Mouse (Mus musculus) testis, adult 2 months (tissue): ENCODE data around the gene Dlg2. TPM values are rescaled to one million over a fixed set of nuclear protein-coding genes. Genes with fewer than 3 reads are reported as not detected.

Experiments used
- H3K27ac ChIP-seq: fragments of 200-500 bp; 2 replicates; pipeline ENCODE4 v1.5.1; 2012; ENCODE audit warnings: low read depth, low read length; ENCODE audit not compliant: control insufficient read depth, insufficient read depth
- H3K27me3 ChIP-seq: fragments of 200-500 bp; 2 replicates; pipeline ENCODE4 v1.6.1; 2012; ENCODE audit warnings: mild to moderate bottlenecking, low read length, moderate library complexity; ENCODE audit not compliant: control insufficient read depth, insufficient read depth
- H3K36me3 ChIP-seq: fragments of 200-500 bp; 2 replicates; pipeline ENCODE4 v1.6.1; 2012; ENCODE audit warnings: mild to moderate bottlenecking, low read length; ENCODE audit not compliant: control insufficient read depth, insufficient read depth
- H3K4me1 ChIP-seq: fragments of 200-500 bp; 2 replicates; pipeline ENCODE4 v1.6.1; 2012; ENCODE audit warnings: low read length; ENCODE audit not compliant: control insufficient read depth, insufficient read depth
- H3K4me3 ChIP-seq: fragments of 200-500 bp; 2 replicates; pipeline ENCODE4 v1.5.1; 2012; ENCODE audit warnings: low read depth, mild to moderate bottlenecking, low read length, moderate library complexity, mixed read lengths; ENCODE audit not compliant: control insufficient read depth
- CTCF ChIP-seq: fragments of 200-500 bp; IDR thresholded peaks from 2 replicates; pipeline ENCODE4 v1.5.1; 2012; ENCODE audit warnings: low read depth, mild to moderate bottlenecking, inconsistent platforms, low read length, moderate library complexity; ENCODE audit not compliant: control insufficient read depth, insufficient read depth, insufficient replicate concordance
- POLR2A ChIP-seq: fragments of 200-500 bp; IDR thresholded peaks from 2 replicates; pipeline ENCODE4 v1.6.1; 2012; ENCODE audit warnings: low read depth, mild to moderate bottlenecking, inconsistent platforms, low read length, moderate library complexity; ENCODE audit not compliant: control insufficient read depth
- polyA plus RNA-seq: library from polyadenylated mRNA; depleted of rRNA; stranded (reverse); fragments of >200 nt; gene quantifications from 2 replicates; pipeline ENCODE4 v1.2.3, GENCODE M21; 2012; rRNA removed

Dlg2 gene
- polyA plus RNA-seq: 13.3 and 14.1 TPM in 2 replicates

- Histone ChIP-seq H3K27ac (peak within 1 kb of the TSS; percentile 59), H3K36me3 (no peaks in the 10 kb centered on the region), H3K27me3 (no peaks in the 10 kb centered on the region), H3K4me3 (peak within 1 kb of the TSS; percentile 88), H3K4me1 (peaks cover 8% of the 10 kb centered on the region)
- no peak for TF ChIP-seq POLR2A
- no peak for TF ChIP-seq CTCF
Observed at GRCm38 (mm10) chr7:90476313-90477245, at the start of gene Dlg2. Dlg2 (plus strand) TSS chr7:90476672.

DNA sequence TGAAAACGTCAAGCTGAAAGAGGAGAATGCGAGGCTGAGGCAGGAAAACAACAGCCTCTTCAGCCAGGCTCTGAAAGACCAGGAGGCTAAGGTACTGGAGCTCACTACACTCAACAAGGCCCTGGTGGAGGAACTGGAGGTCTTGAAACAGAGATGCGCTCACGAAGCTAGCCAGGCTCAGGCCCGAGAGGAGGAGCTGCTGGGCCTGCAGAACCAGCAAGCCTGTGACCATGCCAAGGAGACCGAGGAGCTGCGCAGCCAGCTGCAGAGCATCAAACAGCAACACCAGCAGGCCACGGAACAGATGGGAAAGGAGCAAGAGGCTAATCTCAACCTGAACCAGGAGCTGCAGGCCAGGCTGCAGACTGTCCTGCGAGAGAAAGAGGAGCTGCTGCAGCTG lies 49.5 kb upstream of the Dlg2 start:
- no peaks in the 10 kb centered on the region for H3K36me3 ChIP-seq
- H3K4me3 ChIP-seq: peak overlapping the region; percentile 97
- peaks cover 11% of the 10 kb centered on the region for H3K4me1 ChIP-seq
- H3K27ac ChIP-seq: peak overlapping the region; percentile 94
- TF ChIP-seq CTCF (no peak), POLR2A (peak; percentile 39; the same call in 1 of the 2 replicates)
- H3K27me3 ChIP-seq: no peaks in the 10 kb centered on the region

DNA sequence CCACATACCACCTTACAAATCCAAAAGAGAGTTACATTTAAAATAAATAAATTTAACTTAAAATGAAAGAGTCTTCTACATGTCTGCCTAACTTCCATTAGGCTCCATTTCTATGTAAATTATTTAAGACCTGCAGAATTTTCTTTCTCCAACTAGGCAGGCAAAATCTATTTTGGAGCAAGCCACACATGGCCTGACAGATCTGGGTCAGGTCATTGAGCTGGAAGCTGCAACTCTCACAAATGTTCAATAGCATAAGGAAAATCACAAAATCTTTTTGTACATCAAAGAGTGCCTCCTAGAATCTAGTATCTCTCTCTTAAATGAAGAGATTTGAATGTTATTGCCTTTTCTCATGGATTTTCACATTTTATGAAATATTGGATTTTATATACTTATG lies 44.3 kb upstream of the Dlg2 start:
- H3K27me3 ChIP-seq: no peaks in the 10 kb centered on the region
- H3K36me3 ChIP-seq: no peaks in the 10 kb centered on the region
- no peak overlapping the region for H3K4me3 ChIP-seq
- TF ChIP-seq POLR2A: no peak
- TF ChIP-seq CTCF: no peak
- peaks cover 3% of the 10 kb centered on the region for H3K4me1 ChIP-seq
- H3K27ac ChIP-seq: no peak overlapping the region

GRCm38 (mm10) chr7:90440044-90440443 lies 36.4 kb upstream of the Dlg2 start:
- H3K4me1 ChIP-seq: no peaks in the 10 kb centered on the region
- no peak overlapping the region for H3K4me3 ChIP-seq
- no peaks in the 10 kb centered on the region for H3K27me3 ChIP-seq
- TF ChIP-seq CTCF (no peak), POLR2A (no peak)
- H3K27ac ChIP-seq: no peak overlapping the region
- H3K36me3 ChIP-seq: no peaks in the 10 kb centered on the region

DNA sequence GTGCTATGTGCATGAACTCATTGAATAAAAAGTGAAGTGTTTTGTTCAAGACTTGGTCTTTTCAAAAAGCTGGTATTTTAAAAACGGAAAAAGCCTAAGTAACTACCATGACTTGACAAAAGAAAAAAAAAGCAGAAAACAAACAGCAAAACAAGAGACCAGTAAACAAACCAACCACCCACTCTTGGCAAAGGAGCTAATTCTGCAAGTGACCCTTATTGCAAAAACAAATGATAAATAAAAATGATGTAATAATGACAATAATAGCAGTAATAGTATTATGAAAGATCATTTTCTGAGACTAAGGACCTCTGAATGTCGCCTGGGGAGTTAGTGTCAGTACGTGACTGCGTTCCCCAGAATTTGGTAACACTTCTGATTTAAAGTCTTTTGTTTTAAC lies 34.4 kb upstream of the Dlg2 start:
- Histone ChIP-seq H3K4me3 (peak overlapping the region; percentile 99; the same call in 1 of the 2 replicates), H3K27me3 (no peaks in the 10 kb centered on the region), H3K27ac (no peak overlapping the region), H3K36me3 (no peaks in the 10 kb centered on the region), H3K4me1 (no peaks in the 10 kb centered on the region)
- TF ChIP-seq POLR2A (no peak), CTCF (no peak)

GRCm38 (mm10) chr7:90442518-90443080 lies 33.9 kb upstream of the Dlg2 start, which contains the start of gene Crebzf:
Crebzf (plus strand) TSS chr7:90442729.
- Histone ChIP-seq H3K36me3 (no peaks in the 10 kb centered on the region), H3K27me3 (no peaks in the 10 kb centered on the region), H3K27ac (peak within 1 kb of the TSS; percentile 97), H3K4me1 (no peaks in the 10 kb centered on the region), H3K4me3 (peak within 1 kb of the TSS; percentile 99)
- peak; percentile 84 for TF ChIP-seq POLR2A
- no peak for TF ChIP-seq CTCF
